Mouse (Mus musculus) megakaryocyte, embryonic 14.5 days (primary cell): Measurements from ENCODE around the gene Znfx1.

Source experiments
- FLI1 ChIP-seq: IDR thresholded peaks from 2 replicates; pipeline ENCODE4 v1.6.1; 2012; ENCODE audit warnings: low read length, inconsistent platforms, mixed read lengths
- GATA1 ChIP-seq: IDR thresholded peaks from 3 replicates; pipeline ENCODE4 v1.6.1; 2012; ENCODE audit warnings: mixed read lengths, low read length, inconsistent platforms, borderline replicate concordance

DNA sequence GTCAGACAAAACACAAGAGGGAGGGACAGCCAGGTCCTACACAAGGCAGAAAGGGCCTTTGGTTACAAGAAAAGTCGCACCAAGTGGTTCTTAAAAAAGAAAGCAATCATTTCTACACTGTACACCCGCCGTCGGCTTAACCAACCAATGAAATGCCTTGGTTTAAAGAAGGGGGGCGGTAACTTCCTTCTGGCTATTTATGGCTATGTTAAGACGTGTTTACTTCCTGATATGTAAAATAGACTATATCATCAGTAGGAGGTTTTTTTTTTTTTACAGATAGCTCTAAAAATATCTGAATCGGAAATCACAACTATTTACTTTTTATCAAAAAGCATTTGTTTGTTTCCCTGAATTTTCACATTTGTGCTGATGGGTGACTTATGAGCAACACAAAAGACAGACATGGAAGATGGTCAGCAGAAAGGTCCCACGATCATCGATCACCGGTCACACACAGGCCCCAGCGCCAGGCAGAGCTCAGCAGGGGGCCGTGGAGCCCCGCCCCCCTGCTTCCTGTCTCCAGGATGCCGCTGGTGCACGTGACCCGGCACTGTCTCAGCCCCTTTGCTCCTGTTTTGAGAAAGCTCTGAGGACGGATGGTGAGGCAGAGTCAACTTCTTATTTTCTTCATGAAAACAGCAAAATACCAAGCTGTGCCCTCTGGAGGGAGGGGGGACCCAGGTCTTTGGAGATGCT is 39.1 kb upstream of the Znfx1 start:
- TF ChIP-seq GATA1 = no peak
- TF ChIP-seq FLI1 = no peak
